Mouse (Mus musculus): ENCODE data around the gene Atrnl1. TPM values are rescaled to one million over a fixed set of nuclear protein-coding genes. Genes with fewer than 3 reads are reported as not detected.

Gene Atrnl1
- polyA plus RNA-seq, 1 experiment from 2014 or later, result 5.2 TPM

GRCm38 (mm10) chr19:57600233-57600929, 10.5 kb upstream of the Atrnl1 start:
- H3K4me1 ChIP-seq (ENCODE audit: control insufficient read depth, insufficient read depth, low read length), result no peaks in the 10 kb centered on the region
- no peak for ATAC-seq (ENCODE audit: insufficient number of reproducible peaks, low FRiP score, low TSS enrichment, low read depth)
- no peaks in the 10 kb centered on the region for H3K27me3 ChIP-seq (ENCODE audit: control insufficient read depth, insufficient read depth, low read length)
- H3K9me3 ChIP-seq (ENCODE audit: control insufficient read depth, low read length), result no peaks in the 10 kb centered on the region; the same call in 1 of the 2 replicates
- 74% methylated on average over 16 of the region's 16 CpGs for WGBS
- no peak for DNase-seq (ENCODE audit: low spot score)
- H3K9ac ChIP-seq (ENCODE audit: low read length), result no peak overlapping the region
- H3K36me3 ChIP-seq (ENCODE audit: control insufficient read depth, insufficient read depth, low read length), result no peaks in the 10 kb centered on the region
- no peak overlapping the region for H3K4me2 ChIP-seq (ENCODE audit: low read depth, severe bottlenecking)
- no peak overlapping the region for H3K4me3 ChIP-seq (ENCODE audit: low read depth, low read length)
- H3K27ac ChIP-seq (replicated peaks; ENCODE audit: low read depth, low read length), result no peak overlapping the region

GRCm38 (mm10) chr19:57600930-57601328, 9.9 kb upstream of the Atrnl1 start:
- Histone ChIP-seq H3K4me3 (ENCODE audit: low read depth, low read length) (no peak overlapping the region), H3K36me3 (ENCODE audit: control insufficient read depth, insufficient read depth, low read length) (no peaks in the 10 kb centered on the region), H3K27ac (replicated peaks; ENCODE audit: low read depth, low read length) (no peak overlapping the region), H3K9me3 (ENCODE audit: control insufficient read depth, low read length) (no peaks in the 10 kb centered on the region; the same call in 1 of the 2 replicates), H3K4me1 (ENCODE audit: control insufficient read depth, insufficient read depth, low read length) (no peaks in the 10 kb centered on the region), H3K9ac (ENCODE audit: low read length) (no peak overlapping the region), H3K27me3 (ENCODE audit: control insufficient read depth, insufficient read depth, low read length) (no peaks in the 10 kb centered on the region), H3K4me2 (ENCODE audit: low read depth, severe bottlenecking) (no peak overlapping the region)
- WGBS, result 70% methylated on average over 2 of the region's 2 CpGs
- ATAC-seq (ENCODE audit: insufficient number of reproducible peaks, low FRiP score, low TSS enrichment, low read depth) (no peak), DNase-seq (ENCODE audit: low spot score) (no peak)

- H3K4me3 ChIP-seq (ENCODE audit: low read depth, low read length), result no peak overlapping the region
- ATAC-seq (ENCODE audit: insufficient number of reproducible peaks, low FRiP score, low TSS enrichment, low read depth) (no peak), DNase-seq (ENCODE audit: low spot score) (no peak)
- no peak overlapping the region for H3K27ac ChIP-seq (replicated peaks; ENCODE audit: low read depth, low read length)
- no peak overlapping the region for H3K4me2 ChIP-seq (ENCODE audit: low read depth, severe bottlenecking)
- 82% methylated on average over 3 of the region's 3 CpGs for WGBS
- H3K4me1 ChIP-seq (ENCODE audit: control insufficient read depth, insufficient read depth, low read length), result no peaks in the 10 kb centered on the region
- no peaks in the 10 kb centered on the region; the same call in 1 of the 2 replicates for H3K9me3 ChIP-seq (ENCODE audit: control insufficient read depth, low read length)
- no peaks in the 10 kb centered on the region for H3K27me3 ChIP-seq (ENCODE audit: control insufficient read depth, insufficient read depth, low read length)
- H3K36me3 ChIP-seq (ENCODE audit: control insufficient read depth, insufficient read depth, low read length), result no peaks in the 10 kb centered on the region
- H3K9ac ChIP-seq (ENCODE audit: low read length), result no peak overlapping the region
Measured at GRCm38 (mm10) chr19:57603593-57603992, 7.2 kb upstream of the Atrnl1 start.

- H3K27me3 ChIP-seq (ENCODE audit: control insufficient read depth, insufficient read depth, low read length), result no peaks in the 10 kb centered on the region
- DNase-seq (ENCODE audit: low spot score) (no peak), ATAC-seq (ENCODE audit: insufficient number of reproducible peaks, low FRiP score, low TSS enrichment, low read depth) (no peak)
- 0 out of 2 replicates have a peak, but pooled peaks cover 2% of the 10 kb centered on the region for H3K4me1 ChIP-seq (ENCODE audit: control insufficient read depth, insufficient read depth, low read length)
- H3K27ac ChIP-seq (replicated peaks; ENCODE audit: low read depth, low read length), result no peak overlapping the region
- no peak overlapping the region for H3K4me3 ChIP-seq (ENCODE audit: low read depth, low read length)
- no peaks in the 10 kb centered on the region for H3K36me3 ChIP-seq (ENCODE audit: control insufficient read depth, insufficient read depth, low read length)
- H3K9ac ChIP-seq (ENCODE audit: low read length), result no peak overlapping the region
- H3K9me3 ChIP-seq (ENCODE audit: control insufficient read depth, low read length), result no peaks in the 10 kb centered on the region; the same call in 1 of the 2 replicates
- WGBS, result 94% methylated on average over 3 of the region's 3 CpGs
- no peak overlapping the region for H3K4me2 ChIP-seq (ENCODE audit: low read depth, severe bottlenecking)
Measured at GRCm38 (mm10) chr19:57605941-57606340, 4.9 kb upstream of the Atrnl1 start.

- Histone ChIP-seq H3K4me3 (ENCODE audit: low read depth, low read length) (no peak overlapping the region), H3K4me1 (ENCODE audit: control insufficient read depth, insufficient read depth, low read length) (0 out of 2 replicates have a peak, but pooled peaks cover 2% of the 10 kb centered on the region), H3K36me3 (ENCODE audit: control insufficient read depth, insufficient read depth, low read length) (no peaks in the 10 kb centered on the region), H3K27me3 (ENCODE audit: control insufficient read depth, insufficient read depth, low read length) (no peaks in the 10 kb centered on the region), H3K9me3 (ENCODE audit: control insufficient read depth, low read length) (no peaks in the 10 kb centered on the region; the same call in 1 of the 2 replicates), H3K4me2 (ENCODE audit: low read depth, severe bottlenecking) (no peak overlapping the region), H3K27ac (replicated peaks; ENCODE audit: low read depth, low read length) (no peak overlapping the region), H3K9ac (ENCODE audit: low read length) (no peak overlapping the region)
- DNase-seq (ENCODE audit: low spot score) (no peak), ATAC-seq (ENCODE audit: insufficient number of reproducible peaks, low FRiP score, low TSS enrichment, low read depth) (no peak)
- 81% methylated on average over 10 of the region's 10 CpGs for WGBS
Measured at GRCm38 (mm10) chr19:57606351-57606750, 4.5 kb upstream of the Atrnl1 start.

GRCm38 (mm10) chr19:57609361-57610057, 1.3 kb upstream of the Atrnl1 start:
- Histone ChIP-seq H3K9ac (ENCODE audit: low read length) (peak overlapping the region; percentile 97), H3K36me3 (ENCODE audit: control insufficient read depth, insufficient read depth, low read length) (no peaks in the 10 kb centered on the region), H3K27ac (replicated peaks; ENCODE audit: low read depth, low read length) (no peak overlapping the region), H3K27me3 (ENCODE audit: control insufficient read depth, insufficient read depth, low read length) (no peaks in the 10 kb centered on the region), H3K4me2 (ENCODE audit: low read depth, severe bottlenecking) (peak overlapping the region; percentile 98), H3K4me3 (ENCODE audit: low read depth, low read length) (peak overlapping the region; percentile 92), H3K9me3 (ENCODE audit: control insufficient read depth, low read length) (no peaks in the 10 kb centered on the region; the same call in 1 of the 2 replicates), H3K4me1 (ENCODE audit: control insufficient read depth, insufficient read depth, low read length) (peaks cover 7% of the 10 kb centered on the region; the same call in 1 of the 2 replicates)
- no peak for DNase-seq (ENCODE audit: low spot score)
- WGBS, result 18% methylated on average over 12 of the region's 12 CpGs
- ATAC-seq (ENCODE audit: insufficient number of reproducible peaks, low FRiP score, low TSS enrichment, low read depth), result no peak

GRCm38 (mm10) chr19:57610058-57610475, 767 bp upstream of the Atrnl1 start:
- Histone ChIP-seq H3K4me1 (ENCODE audit: control insufficient read depth, insufficient read depth, low read length) (peaks cover 7% of the 10 kb centered on the region; the same call in 1 of the 2 replicates), H3K27me3 (ENCODE audit: control insufficient read depth, insufficient read depth, low read length) (no peaks in the 10 kb centered on the region), H3K36me3 (ENCODE audit: control insufficient read depth, insufficient read depth, low read length) (no peaks in the 10 kb centered on the region), H3K4me2 (ENCODE audit: low read depth, severe bottlenecking) (peak overlapping the region; percentile 98), H3K9me3 (ENCODE audit: control insufficient read depth, low read length) (no peaks in the 10 kb centered on the region; the same call in 1 of the 2 replicates), H3K9ac (ENCODE audit: low read length) (peak overlapping the region; percentile 97), H3K4me3 (ENCODE audit: low read depth, low read length) (peak overlapping the region; percentile 92), H3K27ac (replicated peaks; ENCODE audit: low read depth, low read length) (peak overlapping the region; percentile 96)
- DNase-seq (ENCODE audit: low spot score) (peak; percentile 77), ATAC-seq (ENCODE audit: insufficient number of reproducible peaks, low FRiP score, low TSS enrichment, low read depth) (0 out of 2 replicates have a peak, but pooled peaks have one; percentile 5)
- 0% methylated on average over 21 of the region's 21 CpGs for WGBS

- Histone ChIP-seq H3K4me3 (ENCODE audit: low read depth, low read length) (peak overlapping the region; percentile 92), H3K9ac (ENCODE audit: low read length) (peak overlapping the region; percentile 97), H3K4me1 (ENCODE audit: control insufficient read depth, insufficient read depth, low read length) (peaks cover 7% of the 10 kb centered on the region; the same call in 1 of the 2 replicates), H3K4me2 (ENCODE audit: low read depth, severe bottlenecking) (peak overlapping the region; percentile 98), H3K36me3 (ENCODE audit: control insufficient read depth, insufficient read depth, low read length) (no peaks in the 10 kb centered on the region), H3K9me3 (ENCODE audit: control insufficient read depth, low read length) (no peaks in the 10 kb centered on the region), H3K27ac (replicated peaks; ENCODE audit: low read depth, low read length) (peak overlapping the region; percentile 96; the same call in 1 of the 2 replicates), H3K27me3 (ENCODE audit: control insufficient read depth, insufficient read depth, low read length) (no peaks in the 10 kb centered on the region)
- WGBS, result under 1% methylated on average over 56 of the region's 57 CpGs
- peak; percentile 74 for ATAC-seq (ENCODE audit: insufficient number of reproducible peaks, low FRiP score, low TSS enrichment, low read depth)
- DNase-seq (ENCODE audit: low spot score), result peak; percentile 77
Measured at GRCm38 (mm10) chr19:57611291-57612178, 701 bp downstream of the Atrnl1 start.

Measured in limb, embryonic 11.5 days (tissue).